Mouse (Mus musculus) liver, embryonic 18 days (tissue): ENCODE measurements around the gene Prlh. TPM values are rescaled to one million over a fixed set of nuclear protein-coding genes. Genes with fewer than 3 reads are reported as not detected.

Source experiments
- polyA plus RNA-seq: library from polyadenylated mRNA; depleted of rRNA; stranded (reverse); fragments of >200 nt; gene quantifications from 2 replicates; pipeline ENCODE4 v1.2.3, GENCODE M21; 2012; rRNA removed

Gene Prlh
- polyA plus RNA-seq: not detected in 2 replicates

DNA sequence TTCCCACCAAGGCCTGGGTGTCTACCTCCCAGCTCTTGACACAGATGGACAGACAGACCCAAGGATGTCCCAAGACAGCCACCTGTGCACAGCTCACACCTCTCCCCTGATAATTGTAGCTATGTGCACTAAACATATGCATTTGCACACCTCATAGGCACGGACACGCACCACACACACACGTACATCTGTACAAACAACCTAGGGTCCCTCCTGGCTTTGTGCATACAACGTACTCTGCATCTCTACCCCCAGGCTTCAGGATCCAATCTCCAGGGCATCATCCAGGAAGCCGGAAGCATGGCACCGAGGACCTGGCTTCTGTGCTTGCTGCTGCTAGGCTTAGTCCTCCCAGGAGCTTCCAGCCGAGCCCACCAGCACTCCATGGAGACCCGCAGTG, at the start of gene Prlh:
TSS of gene Prlh (plus strand) at position 301 of the 400 bp plus-strand sequence.

DNA sequence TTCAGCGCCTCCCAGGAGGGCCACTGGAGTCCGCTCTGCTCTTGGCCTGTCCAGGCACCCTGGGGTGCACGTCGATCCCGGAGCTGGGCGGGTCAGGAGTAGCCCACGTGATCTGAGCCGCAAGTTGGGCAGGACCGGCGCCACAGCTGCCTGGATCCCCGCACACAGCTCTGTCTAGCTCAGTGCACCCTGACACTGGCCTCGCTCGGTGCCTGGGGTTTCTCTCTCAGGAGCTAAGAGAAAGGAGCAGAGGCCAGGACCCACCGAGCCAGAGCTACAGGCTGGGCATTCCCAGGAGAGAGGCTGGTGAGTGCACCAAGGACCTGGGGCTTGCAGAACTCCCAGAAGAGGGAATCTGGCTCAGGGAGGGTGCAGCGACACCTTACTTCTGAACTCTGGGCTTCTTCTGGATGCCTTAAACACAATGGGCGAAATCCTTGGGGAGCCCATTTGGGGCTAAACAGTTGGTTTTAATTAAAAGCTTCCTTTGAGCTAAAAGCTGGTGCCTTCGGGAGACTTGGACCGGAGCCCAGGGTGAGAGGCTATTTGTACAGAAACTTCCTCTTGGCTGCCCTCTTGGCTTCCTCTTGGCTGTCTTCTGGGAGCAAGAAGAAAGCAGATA, 37.8 kb upstream of the Prlh start, which contains the start of gene Mlph:
TSS of gene Mlph (plus strand) at position 138 of the 622 bp plus-strand sequence.

DNA sequence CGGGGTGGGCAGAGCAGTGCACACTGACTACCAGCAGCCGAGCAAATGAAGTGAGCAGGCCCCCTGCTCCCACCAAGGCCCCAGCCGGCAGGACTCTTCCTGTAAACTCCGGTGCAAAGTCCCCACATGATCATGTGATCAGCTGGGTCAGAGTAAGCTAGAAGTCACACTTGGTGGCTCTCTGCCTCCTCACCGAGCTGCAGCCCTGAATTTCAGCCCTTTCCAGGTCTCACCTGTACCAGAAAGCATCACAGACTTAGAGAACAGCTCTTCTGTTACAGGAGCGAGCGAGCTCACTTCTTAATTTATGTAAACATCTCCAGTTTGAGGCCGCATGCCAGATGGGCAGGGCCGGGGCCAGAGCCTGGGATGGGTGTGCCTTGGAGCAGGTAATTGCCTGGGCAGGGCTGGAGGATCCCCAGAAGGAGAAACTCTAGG, 16.5 kb downstream of the Prlh start, which contains the start of gene Rab17:
TSS of gene Rab17 (minus strand) at position 315 of the 438 bp plus-strand sequence.

DNA sequence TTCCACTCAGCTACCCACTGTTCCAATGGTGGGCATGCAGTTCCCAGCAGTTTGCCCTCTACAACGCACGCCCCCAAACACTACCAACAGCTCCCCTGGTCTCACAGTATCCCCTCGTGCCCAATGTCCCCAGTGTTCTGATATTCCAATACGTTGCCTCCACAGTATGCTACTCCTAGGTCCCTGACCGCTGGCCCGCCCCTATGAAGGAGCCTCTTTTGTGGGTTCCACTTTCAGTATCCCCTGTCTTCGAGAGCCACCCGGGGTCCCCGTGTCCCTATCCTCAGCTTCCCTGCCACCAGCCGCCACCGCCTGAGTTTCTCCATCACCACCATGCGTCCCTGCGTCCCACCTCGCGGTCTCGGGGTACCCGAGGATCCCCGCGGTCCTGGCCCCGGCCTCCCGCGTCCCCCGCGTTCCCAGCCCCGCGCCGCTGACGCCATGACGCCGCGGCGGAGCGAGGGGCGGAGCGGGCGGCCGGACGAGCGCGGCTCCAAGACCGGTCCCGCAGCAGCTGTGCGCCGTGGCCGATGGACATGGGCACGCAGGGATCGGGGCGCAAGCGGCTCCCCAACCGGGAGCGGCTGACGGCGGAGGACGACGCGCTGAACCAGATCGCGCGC, 45.5 kb downstream of the Prlh start, which contains the start of gene Lrrfip1:
TSS of gene Lrrfip1 (plus strand) at position 470 of the 623 bp plus-strand sequence.

Other genes starting within 250 kb of the Prlh start
- 5.9 and 7.9 TPM in 2 replicates for gene Col6a3, start 109.1 kb upstream of the Prlh start, polyA plus RNA-seq
- 0.05 TPM in 2 replicates for gene Mlph, start 38.0 kb upstream of the Prlh start, polyA plus RNA-seq
- gene Rab17, start 16.6 kb downstream of the Prlh start, polyA plus RNA-seq: 6.9 and 7.2 TPM in 2 replicates
- 17.7 and 20.2 TPM in 2 replicates for gene Lrrfip1, start 45.6 kb downstream of the Prlh start, polyA plus RNA-seq
- gene Rbm44, start 192.0 kb downstream of the Prlh start, polyA plus RNA-seq: 0.37 and 0.56 TPM in 2 replicates
- gene Ramp1, start 226.7 kb downstream of the Prlh start, polyA plus RNA-seq: 5.0 and 5.6 TPM in 2 replicates